Mouse (Mus musculus) limb, embryonic 13.5 days (tissue): Measurements from ENCODE around the gene Foxa1. TPM values are rescaled to one million over a fixed set of nuclear protein-coding genes. Genes with fewer than 3 reads are reported as not detected.

ENCODE experiments used
- ATAC-seq: fragments of 200-750 bp; cut with Nextera tagmentation; 2 replicates; pipeline ENCODE4 v1.8.0; 2017; ENCODE audit warnings: low read depth, moderate number of reproducible peaks, moderate TSS enrichment; ENCODE audit not compliant: low FRiP score
- H3K27ac ChIP-seq: fragments of 300-500 bp; sonication (generic); 2 replicates; pipeline ENCODE4 v1.5.1; 2015; ENCODE audit warnings: inconsistent platforms, mild to moderate bottlenecking, moderate library complexity
- H3K27me3 ChIP-seq: fragments of 300-500 bp; sonication (generic); 2 replicates; pipeline ENCODE4 v1.6.1; 2015; ENCODE audit warnings: mild to moderate bottlenecking, inconsistent platforms
- H3K36me3 ChIP-seq: fragments of 300-500 bp; sonication (generic); 2 replicates; pipeline ENCODE4 v1.6.1; 2015; ENCODE audit warnings: inconsistent platforms, mild to moderate bottlenecking, moderate library complexity
- H3K4me1 ChIP-seq: fragments of 300-500 bp; sonication (generic); 2 replicates; pipeline ENCODE4 v1.6.1; 2015; ENCODE audit warnings: inconsistent platforms
- H3K4me2 ChIP-seq: fragments of 300-500 bp; sonication (generic); replicated peaks from 2 replicates; pipeline ENCODE4 v1.6.1; 2015; ENCODE audit warnings: inconsistent platforms, mild to moderate bottlenecking, moderate library complexity
- H3K4me3 ChIP-seq: fragments of 300-500 bp; sonication (generic); 2 replicates; pipeline ENCODE4 v1.5.1; 2015; ENCODE audit warnings: moderate library complexity, mild to moderate bottlenecking, inconsistent platforms
- H3K9ac ChIP-seq: fragments of 300-500 bp; sonication (generic); 2 replicates; pipeline ENCODE4 v1.6.1; 2015; ENCODE audit warnings: mild to moderate bottlenecking, inconsistent platforms
- H3K9me3 ChIP-seq: fragments of 300-500 bp; sonication (generic); 2 replicates; pipeline ENCODE4 v1.6.1; 2016; ENCODE audit warnings: inconsistent platforms
- WGBS: fragments of 180-500 bp; shearing (Covaris S2); methylation state at CpG from one replicate; pipeline ENCODE4 v1.1.7; 2015; 5-methylcytosine and 5-hydroxymethylcytosine counted together
- polyA plus RNA-seq: library from polyadenylated mRNA; unstranded; fragments of >200 nt; fragmentation: Nextera tagmentation; extraction: Ambion mirVana; gene quantifications from 2 replicates; pipeline ENCODE4 v1.2.1, GENCODE M21; 2015

Foxa1 gene
- polyA plus RNA-seq, 1 experiment from 2014 or later = not detected

- no peak for ATAC-seq
- WGBS = 1% methylated on average over 20 of the region's 20 CpGs
- Histone ChIP-seq H3K27ac (no peak overlapping the region), H3K27me3 (peaks cover 99% of the 10 kb centered on the region), H3K9me3 (no peaks in the 10 kb centered on the region), H3K4me2 (no peak overlapping the region), H3K36me3 (no peaks in the 10 kb centered on the region), H3K9ac (no peak overlapping the region), H3K4me3 (no peak overlapping the region), H3K4me1 (peaks cover 20% of the 10 kb centered on the region)
These were observed 1.8 kb upstream of the Foxa1 start for GRCm38 (mm10) chr12:57548352-57548980.

- H3K36me3 ChIP-seq = no peaks in the 10 kb centered on the region
- no peak for ATAC-seq
- H3K9me3 ChIP-seq = no peaks in the 10 kb centered on the region
- H3K4me3 ChIP-seq = no peak overlapping the region
- no peak overlapping the region for H3K4me2 ChIP-seq
- no peak overlapping the region for H3K27ac ChIP-seq
- 2% methylated on average over 9 of the region's 9 CpGs for WGBS
- H3K9ac ChIP-seq = no peak overlapping the region
- peaks cover 99% of the 10 kb centered on the region for H3K27me3 ChIP-seq
- H3K4me1 ChIP-seq = peaks cover 23% of the 10 kb centered on the region
These were observed 1.2 kb upstream of the Foxa1 start for GRCm38 (mm10) chr12:57547890-57548289.

DNA sequence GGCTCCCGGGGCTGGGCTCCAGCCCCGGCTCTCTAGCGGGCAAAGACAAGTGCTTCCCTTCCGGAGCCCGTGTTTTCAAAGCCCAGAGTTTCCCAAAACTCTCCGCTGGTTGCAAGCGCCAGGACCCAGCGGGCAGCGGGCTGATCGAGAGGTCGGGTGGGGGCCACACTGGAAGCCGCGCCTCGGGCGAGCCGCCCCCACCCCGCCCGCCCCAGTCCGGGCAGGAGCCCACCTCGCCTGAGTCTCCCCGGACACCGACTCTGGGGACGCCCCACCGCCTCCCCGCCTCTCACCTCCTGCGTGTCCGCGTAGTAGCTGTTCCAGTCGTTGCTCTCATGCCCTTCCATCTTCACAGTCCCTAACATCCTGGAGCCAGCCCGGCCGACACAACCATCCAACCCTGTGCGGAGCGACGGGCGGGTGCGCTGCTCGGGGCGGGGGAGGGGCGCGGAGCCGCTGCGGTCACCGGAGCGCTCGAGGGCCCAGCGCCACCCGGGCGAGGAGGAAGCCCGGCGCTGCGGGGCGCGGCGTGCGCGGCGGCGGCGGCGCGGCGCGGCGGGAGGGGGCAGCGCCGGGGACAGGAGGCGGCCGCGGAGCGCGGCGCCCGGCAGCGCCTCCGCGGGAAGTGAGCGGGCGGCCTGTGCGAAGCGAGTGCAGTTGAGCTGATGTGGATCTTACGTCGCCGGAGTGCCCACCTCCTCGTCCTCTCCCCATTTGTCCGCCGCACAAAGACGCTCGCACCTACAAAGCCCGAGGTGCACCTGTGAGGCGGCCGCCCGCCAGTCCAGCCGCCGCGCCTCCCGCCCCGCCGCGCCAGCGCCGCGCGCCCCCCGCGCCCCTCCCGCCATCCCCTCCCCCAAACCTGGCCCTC, 1.1 kb downstream of the Foxa1 start:
- H3K4me3 ChIP-seq = peak overlapping the region; percentile 54
- H3K27ac ChIP-seq = no peak overlapping the region
- H3K4me1 ChIP-seq = peaks cover 34% of the 10 kb centered on the region
- H3K9ac ChIP-seq = peak overlapping the region; percentile 62
- WGBS = under 1% methylated on average over 99 of the region's 106 CpGs
- ATAC-seq = peak; percentile 51; the same call in 1 of the 2 replicates
- H3K4me2 ChIP-seq = peak overlapping the region; percentile 96
- no peaks in the 10 kb centered on the region for H3K9me3 ChIP-seq
- no peaks in the 10 kb centered on the region for H3K36me3 ChIP-seq
- H3K27me3 ChIP-seq = peaks cover 99% of the 10 kb centered on the region

DNA sequence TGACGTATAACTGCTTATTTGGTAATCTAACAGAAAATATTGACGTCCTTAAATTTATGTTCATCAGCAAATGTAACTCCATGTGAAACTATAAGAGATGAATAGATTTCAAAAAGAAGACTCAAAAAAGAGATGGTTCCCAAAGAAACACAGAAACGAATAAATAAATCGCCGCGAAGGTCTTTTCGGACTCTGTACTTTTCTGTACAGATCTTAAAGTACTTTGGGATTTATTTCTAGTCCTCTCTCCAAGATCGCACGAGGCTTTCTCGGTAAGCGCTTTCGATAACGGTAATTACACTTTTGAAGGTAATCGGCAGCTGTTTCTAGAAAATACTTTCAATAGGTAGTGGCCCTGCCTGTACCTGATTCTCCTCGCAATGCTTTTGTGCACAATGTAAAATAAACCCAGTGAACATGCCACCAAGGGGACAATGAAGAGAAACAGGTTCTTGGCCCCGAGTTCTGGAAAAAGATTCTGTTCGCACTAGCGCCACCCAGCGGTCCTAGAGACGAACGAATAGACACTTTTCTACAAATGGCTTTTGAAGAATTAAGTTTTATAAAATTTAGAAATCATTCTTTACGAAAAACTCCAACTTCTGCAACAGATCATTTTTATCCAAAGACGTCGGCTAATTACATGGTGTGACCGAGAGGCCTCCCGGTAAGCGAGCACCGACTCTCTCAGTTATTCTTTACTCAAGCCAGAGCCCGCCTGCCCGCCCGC, 1.9 kb downstream of the Foxa1 start:
- Histone ChIP-seq H3K4me1 (peaks cover 28% of the 10 kb centered on the region), H3K36me3 (no peaks in the 10 kb centered on the region), H3K27me3 (peaks cover 95% of the 10 kb centered on the region), H3K9ac (no peak overlapping the region), H3K4me2 (peak overlapping the region; percentile 96), H3K27ac (no peak overlapping the region), H3K9me3 (no peaks in the 10 kb centered on the region), H3K4me3 (peak overlapping the region; percentile 54)
- 1% methylated on average over 31 of the region's 31 CpGs for WGBS
- ATAC-seq = no peak

DNA sequence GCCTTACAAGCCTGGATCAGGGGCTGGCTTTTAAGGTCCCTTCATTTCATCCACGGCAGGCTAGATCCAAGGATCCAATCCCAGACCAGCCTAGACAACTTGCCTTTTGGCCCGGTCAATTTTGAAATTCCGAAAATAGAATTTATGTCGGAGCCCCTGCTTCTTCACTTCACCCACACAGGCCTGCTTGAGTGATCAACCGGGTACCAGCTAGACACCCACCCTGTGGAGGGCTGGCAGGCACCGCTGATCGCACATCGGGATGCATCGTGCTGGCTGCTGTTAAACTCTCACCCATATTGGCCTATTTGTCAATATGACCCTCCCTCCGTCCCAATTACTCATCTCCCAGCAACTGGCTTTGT, 3.1 kb downstream of the Foxa1 start:
- no peak for ATAC-seq
- Histone ChIP-seq H3K9ac (no peak overlapping the region), H3K27ac (no peak overlapping the region), H3K27me3 (peaks cover 92% of the 10 kb centered on the region), H3K4me2 (no peak overlapping the region), H3K4me3 (no peak overlapping the region), H3K4me1 (peaks cover 33% of the 10 kb centered on the region), H3K9me3 (no peaks in the 10 kb centered on the region), H3K36me3 (no peaks in the 10 kb centered on the region)
- 3% methylated on average over 10 of the region's 10 CpGs for WGBS

DNA sequence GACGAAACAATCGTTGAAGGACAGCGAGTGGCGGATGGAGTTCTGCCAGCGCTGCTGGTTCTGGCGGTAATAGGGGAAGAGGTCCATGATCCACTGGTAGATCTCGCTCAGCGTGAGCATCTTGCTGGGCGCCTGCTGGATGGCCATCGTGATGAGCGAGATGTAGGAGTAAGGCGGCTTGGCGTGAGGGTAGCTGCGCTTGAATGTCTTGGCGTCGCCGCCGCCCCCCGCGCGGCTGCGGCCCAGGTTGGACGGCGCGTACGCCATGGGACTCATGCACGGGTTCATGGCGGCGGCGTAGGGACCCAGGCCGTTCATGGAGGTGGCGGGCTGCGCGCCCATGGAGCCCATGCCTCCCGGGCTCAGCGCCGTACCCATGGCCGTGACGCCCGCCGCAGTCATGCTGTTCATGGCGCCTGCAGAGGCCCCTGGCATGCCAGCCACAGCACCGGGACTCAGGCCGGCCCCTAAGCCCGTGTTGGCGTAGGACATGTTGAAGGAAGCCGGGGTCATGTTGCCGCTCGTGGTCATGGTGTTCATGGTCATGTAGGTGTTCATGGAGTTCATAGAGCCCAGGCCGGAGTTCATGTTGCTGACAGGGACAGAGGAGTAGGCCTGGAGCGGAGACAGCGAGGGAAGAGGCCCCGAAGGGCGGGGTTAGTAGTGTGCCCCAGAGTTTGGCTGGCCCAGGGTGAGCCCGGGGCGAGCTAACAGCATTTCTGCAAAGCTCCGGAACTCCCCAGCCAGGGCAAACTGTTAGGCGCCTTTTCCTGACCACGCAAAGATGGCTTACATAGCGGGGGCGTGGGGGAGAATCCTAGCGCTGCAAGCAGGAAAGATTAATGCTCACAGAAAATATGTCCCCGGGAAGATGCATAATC, 3.7 kb downstream of the Foxa1 start:
- H3K27ac ChIP-seq = no peak overlapping the region
- no peak overlapping the region for H3K9ac ChIP-seq
- peak overlapping the region; percentile 24 for H3K4me3 ChIP-seq
- peaks cover 92% of the 10 kb centered on the region for H3K27me3 ChIP-seq
- peaks cover 37% of the 10 kb centered on the region for H3K4me1 ChIP-seq
- WGBS = under 1% methylated on average over 63 of the region's 63 CpGs
- H3K4me2 ChIP-seq = peak overlapping the region; percentile 44
- no peak for ATAC-seq
- H3K36me3 ChIP-seq = no peaks in the 10 kb centered on the region
- no peaks in the 10 kb centered on the region for H3K9me3 ChIP-seq

DNA sequence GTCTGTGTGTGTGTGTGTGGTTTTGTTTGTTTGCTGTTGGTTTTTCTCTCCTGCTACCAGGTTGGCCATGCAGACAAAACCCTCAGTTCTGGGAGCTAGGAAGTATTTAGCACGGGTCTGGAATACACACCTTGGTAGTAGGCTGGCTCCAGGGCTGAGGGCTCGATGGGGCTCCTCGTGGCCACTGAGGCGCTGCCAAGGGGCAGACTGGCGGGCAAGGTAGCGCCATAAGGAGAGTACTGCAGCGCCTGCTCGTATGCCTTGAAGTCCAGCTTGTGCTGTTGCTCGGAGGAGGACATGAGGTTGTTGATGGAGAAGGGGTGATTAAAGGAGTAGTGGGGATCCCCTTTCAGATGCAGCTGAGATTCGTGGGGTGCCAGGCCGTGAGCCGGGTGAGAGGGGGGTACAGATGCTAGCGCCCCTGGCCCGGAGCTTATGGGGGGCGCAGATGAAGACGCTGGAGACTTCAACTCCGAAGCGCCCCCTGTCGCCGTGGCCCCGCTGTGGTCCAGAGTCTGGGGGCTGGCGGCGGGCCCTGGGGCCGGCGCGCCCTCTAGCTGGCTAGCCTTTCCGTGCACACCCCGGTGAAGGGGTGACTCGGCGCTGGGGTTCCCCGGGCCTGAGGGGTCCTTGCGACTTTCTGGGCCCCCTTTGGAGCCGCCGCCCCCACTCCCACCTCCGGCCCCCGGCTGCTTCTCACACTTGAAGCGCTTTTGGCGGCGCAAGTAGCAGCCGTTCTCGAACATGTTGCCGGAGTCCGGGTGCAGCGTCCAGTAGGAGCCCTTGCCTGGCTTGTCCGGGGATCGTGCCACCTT, 4.6 kb downstream of the Foxa1 start:
- H3K9ac ChIP-seq = no peak overlapping the region
- no peaks in the 10 kb centered on the region for H3K9me3 ChIP-seq
- H3K4me2 ChIP-seq = peak overlapping the region; percentile 44
- no peak overlapping the region for H3K27ac ChIP-seq
- H3K4me1 ChIP-seq = peaks cover 37% of the 10 kb centered on the region
- no peak for ATAC-seq
- H3K36me3 ChIP-seq = no peaks in the 10 kb centered on the region
- peak overlapping the region; percentile 24 for H3K4me3 ChIP-seq
- H3K27me3 ChIP-seq = peaks cover 87% of the 10 kb centered on the region
- 2% methylated on average over 46 of the region's 46 CpGs for WGBS

- Histone ChIP-seq H3K4me2 (no peak overlapping the region), H3K9ac (no peak overlapping the region), H3K36me3 (no peaks in the 10 kb centered on the region), H3K27me3 (peaks cover 87% of the 10 kb centered on the region), H3K9me3 (no peaks in the 10 kb centered on the region), H3K4me1 (peaks cover 32% of the 10 kb centered on the region), H3K27ac (no peak overlapping the region), H3K4me3 (no peak overlapping the region)
- no peak for ATAC-seq
- WGBS = 9% methylated on average over 6 of the region's 6 CpGs
These were observed 5.6 kb downstream of the Foxa1 start for GRCm38 (mm10) chr12:57541118-57541517.

DNA sequence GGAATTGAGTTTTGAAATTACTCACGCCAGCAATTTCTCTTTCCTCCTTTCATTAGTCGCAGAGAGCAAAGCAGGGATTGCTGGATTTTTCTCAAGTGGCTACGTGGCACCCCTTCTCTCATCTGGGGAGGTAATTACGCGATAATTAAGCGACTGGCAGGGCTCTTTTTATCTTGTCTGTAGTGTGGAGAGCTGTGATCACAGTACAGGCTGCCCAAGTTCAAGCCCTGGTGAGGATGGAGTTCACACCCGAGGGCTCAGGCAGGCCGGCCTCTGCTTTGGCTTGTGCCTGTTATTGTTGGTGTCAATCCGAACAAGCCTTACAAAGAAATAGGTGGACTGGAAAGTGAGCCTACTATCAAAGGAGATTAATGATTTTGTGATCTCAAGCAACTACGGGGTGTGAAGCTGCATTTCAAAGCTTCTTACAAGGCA, 7.1 kb downstream of the Foxa1 start:
- no peaks in the 10 kb centered on the region for H3K36me3 ChIP-seq
- peak overlapping the region; percentile 65; the same call in 1 of the 2 replicates for H3K4me2 ChIP-seq
- no peak for ATAC-seq
- WGBS = 1% methylated on average over 10 of the region's 10 CpGs
- peaks cover 88% of the 10 kb centered on the region for H3K27me3 ChIP-seq
- H3K27ac ChIP-seq = no peak overlapping the region
- H3K4me1 ChIP-seq = peaks cover 32% of the 10 kb centered on the region
- peak overlapping the region; percentile 40; the same call in 1 of the 2 replicates for H3K4me3 ChIP-seq
- no peaks in the 10 kb centered on the region for H3K9me3 ChIP-seq
- no peak overlapping the region for H3K9ac ChIP-seq

DNA sequence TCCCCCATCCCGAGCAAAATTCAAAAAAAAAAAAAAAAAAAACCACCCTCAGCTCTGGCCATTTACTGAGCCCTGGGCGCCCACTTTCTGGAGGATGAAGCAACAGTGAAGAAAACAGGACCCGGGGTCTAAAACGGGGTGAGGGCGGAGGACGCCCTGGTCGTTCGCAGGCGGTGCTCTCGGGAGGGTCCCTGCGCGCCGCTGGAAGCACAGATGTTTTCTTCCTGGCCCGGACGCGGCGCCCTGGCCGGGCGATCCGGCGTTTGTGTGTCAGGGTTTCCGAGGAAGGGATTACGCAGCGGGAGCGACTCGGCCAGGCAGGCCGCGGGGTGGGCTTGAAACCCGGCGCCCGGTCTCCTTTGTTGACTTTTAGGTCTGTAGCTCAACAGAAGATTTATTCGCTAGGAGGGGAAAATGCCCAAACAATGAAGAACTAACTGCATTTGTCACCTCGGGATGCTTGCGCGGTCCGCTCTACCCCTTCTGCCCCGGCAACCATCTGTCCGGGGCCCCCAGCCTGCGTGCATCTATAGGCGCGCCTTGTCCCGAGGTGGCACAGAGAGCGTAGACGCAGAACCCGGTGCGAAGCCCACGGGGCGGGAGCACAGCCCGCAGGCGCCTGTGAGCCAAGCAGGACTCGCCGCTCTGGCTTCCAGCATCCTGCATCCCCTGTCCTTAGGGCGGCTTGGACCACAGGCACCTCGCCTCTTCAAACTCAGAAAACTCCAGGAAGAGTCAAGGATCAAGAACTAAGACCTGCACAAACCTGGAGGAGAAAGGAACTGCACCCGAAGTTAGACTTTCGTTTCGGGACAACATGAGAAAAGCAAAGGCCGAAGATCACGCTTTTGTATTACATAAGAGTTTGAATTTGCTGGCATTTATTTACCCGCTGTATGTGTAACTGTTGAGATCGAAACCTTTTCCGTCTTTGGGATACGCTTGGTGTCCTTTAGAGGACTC, 7.8 kb downstream of the Foxa1 start:
- WGBS = under 1% methylated on average over 62 of the region's 63 CpGs
- H3K27ac ChIP-seq = no peak overlapping the region
- no peaks in the 10 kb centered on the region for H3K9me3 ChIP-seq
- H3K9ac ChIP-seq = 0 out of 2 replicates have a peak overlapping the region, but pooled peaks have one; percentile 43
- H3K4me2 ChIP-seq = peak overlapping the region; percentile 65
- peak overlapping the region; percentile 40 for H3K4me3 ChIP-seq
- H3K4me1 ChIP-seq = peaks cover 34% of the 10 kb centered on the region
- peak; percentile 38; the same call in 1 of the 2 replicates for ATAC-seq
- peaks cover 88% of the 10 kb centered on the region for H3K27me3 ChIP-seq
- no peaks in the 10 kb centered on the region for H3K36me3 ChIP-seq
